Mouse (Mus musculus) regulatory T cell (primary cell): Measurements from ENCODE around the gene Nfyc.

Experiments used
- in situ Hi-C: fragments of 300-600 bp; cut with MboI, MseI; formaldehyde crosslinking; loops from one replicate; pipeline ENCODE4 v1.15.1; 2025; ENCODE audit warnings: high pct_unique_total_duplicates

The Nfyc gene

DNA sequence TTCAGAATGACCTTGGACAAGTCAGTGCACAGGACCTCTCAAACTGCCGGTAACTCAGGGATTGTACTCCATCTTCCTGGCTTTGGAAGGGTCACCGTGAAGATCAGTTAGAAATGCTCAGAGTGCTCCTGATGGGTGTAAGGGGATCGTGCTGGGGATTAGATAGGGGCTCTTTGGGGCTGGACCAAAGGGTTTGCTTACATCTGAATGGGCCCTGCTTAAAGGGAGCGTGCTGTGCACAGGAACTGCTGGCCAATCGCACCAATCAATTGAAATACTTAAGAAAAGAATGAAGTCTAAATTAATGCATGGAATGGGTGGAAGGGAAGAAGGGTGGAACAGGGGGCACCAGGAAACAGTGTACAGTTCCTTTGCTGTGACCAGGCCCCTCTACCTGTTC lies 75.6 kb downstream of the Nfyc start:
- in situ Hi-C loops: no loop called here

GRCm38 (mm10) chr4:120755299-120755698 lies 76.1 kb downstream of the Nfyc start:
- in situ Hi-C loops: no loop called here

DNA sequence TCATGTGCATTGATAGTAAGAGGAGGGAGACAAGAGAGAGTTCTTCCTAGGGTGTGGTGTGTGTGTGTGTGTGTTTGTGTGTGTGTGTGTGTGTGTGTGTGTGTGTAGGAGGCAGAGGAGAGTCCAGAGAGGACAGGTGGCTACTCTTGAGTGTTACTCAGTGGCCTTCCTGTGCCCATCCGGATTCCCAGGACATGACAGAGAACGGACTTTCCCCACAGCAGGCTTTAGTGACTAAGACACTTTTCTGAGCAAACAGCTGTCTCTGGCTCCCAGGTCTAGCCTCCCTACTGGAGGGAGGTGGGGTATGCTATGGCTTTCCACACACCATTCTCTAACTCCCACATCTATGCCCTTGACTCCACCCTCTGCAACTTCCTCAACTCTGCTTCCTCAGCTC lies 81.8 kb downstream of the Nfyc start:
- in situ Hi-C loops: loop anchor here (10.0 kb wide), 1 partner anchor 1925 kb away; no protein-coding TSS in a partner anchor

DNA sequence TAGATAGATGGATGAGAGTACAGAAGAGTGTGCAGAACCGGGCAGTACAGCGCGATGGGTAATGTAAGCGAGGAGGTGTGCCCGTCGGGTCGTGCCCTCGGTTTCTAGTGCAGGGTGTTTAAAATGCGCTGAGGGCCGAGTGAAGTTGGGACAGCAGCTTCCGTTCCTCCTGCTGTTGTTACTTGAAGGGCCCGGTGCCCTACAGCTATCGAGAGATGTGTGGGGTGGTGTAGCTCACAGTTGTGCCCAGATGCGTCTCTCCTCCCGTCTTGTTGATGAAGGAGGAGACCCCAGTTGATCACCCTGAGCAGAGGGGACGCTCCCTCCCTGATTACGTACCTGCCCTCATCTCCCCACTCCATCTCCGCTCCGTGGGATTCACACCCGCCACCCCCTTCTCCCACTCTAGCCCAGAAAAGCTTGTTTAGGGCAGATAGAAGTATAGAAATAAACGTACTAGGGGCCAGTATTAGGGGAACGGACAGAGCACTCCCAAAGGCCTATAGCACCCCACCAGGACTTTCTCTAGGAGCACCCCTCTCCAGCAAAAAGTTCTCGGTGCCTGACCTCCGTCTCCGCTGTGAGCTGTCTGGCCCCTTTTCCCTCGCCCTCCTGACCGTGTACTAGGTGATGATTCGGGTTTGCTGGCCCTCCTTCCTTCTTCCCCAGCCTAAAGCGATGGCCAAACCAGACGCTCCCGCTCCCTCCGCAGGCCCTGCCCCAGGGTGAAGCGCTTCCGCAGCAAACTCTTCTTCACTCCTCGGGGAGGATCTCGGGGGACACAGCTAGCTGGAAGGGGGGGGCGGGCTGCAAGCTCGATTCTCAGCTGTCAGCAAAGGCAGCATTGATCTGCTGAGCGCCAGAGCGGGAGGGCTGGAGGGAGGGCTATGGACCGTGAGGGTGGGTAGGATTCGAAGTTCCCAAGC lies 83.2 kb downstream of the Nfyc start, which contains the start of gene Kcnq4:
TSS of gene Kcnq4 (minus strand) at position 672 of the 926 bp plus-strand sequence.
- in situ Hi-C loops: loop anchor here (10.0 kb wide), 1 partner anchor 1927 kb away; no protein-coding TSS in a partner anchor

DNA sequence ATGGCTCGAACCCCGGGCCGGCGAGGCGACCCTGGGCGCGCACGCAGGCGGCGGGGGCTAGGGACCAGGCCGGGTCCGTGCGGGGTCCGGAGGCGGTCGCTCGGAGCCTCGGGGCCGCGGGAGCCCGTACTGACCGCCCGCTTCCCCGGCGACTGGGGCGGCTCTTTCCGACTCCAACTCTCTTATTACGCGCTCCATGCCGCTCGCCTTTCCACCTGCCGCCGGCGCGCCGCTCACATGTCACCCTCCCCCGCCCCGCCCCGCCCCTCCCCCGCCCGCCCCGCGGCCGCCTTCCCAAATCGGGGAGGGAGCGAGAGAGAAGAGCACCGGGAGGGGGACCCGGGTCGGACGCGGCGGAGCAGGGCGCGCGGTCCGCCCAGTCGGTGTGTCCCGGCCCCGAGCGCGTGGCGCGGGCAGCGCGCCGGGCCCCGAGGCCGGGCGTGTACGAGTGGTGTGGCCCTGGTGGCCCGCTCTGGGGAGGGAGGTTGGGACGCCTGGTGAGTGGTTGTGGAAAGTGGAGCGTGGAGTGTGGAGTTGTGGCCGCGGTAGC lies 84.1 kb downstream of the Nfyc start:
- in situ Hi-C loops: loop anchor here (10.0 kb wide), 1 partner anchor 1927 kb away; no protein-coding TSS in a partner anchor

GRCm38 (mm10) chr4:120746552-120747150 lies 84.7 kb downstream of the Nfyc start:
- in situ Hi-C loops: loop anchor here (10.0 kb wide), 1 partner anchor 1928 kb away; no protein-coding TSS in a partner anchor

GRCm38 (mm10) chr4:120745731-120746551 lies 85.4 kb downstream of the Nfyc start:
- in situ Hi-C loops: loop anchor here (10.0 kb wide), 1 partner anchor 1929 kb away; no protein-coding TSS in a partner anchor

GRCm38 (mm10) chr4:120743636-120744035 lies 87.7 kb downstream of the Nfyc start:
- in situ Hi-C loops: loop anchor here (10.0 kb wide), 1 partner anchor 1931 kb away; no protein-coding TSS in a partner anchor

DNA sequence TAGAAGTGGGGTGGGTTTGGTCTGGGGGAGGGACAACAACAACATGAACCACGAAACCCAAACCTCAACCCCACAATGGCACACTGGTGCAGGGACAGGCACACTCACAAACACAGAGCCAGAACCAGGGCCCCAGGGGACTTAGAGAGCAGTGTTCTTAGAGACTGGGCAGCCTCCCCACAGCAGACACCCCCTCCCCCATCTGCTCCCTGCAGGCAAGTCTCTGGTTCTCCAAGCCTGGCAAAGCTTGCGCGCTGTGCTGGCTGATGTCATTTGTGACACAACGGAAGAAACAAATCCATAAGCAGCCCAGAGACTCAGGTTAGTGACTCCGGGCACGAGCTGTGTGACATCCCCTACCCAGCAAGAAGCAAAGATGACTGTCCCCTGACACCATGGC lies 90.1 kb downstream of the Nfyc start:
- in situ Hi-C loops: loop anchor here (10.0 kb wide), 1 partner anchor 1933 kb away; no protein-coding TSS in a partner anchor

DNA sequence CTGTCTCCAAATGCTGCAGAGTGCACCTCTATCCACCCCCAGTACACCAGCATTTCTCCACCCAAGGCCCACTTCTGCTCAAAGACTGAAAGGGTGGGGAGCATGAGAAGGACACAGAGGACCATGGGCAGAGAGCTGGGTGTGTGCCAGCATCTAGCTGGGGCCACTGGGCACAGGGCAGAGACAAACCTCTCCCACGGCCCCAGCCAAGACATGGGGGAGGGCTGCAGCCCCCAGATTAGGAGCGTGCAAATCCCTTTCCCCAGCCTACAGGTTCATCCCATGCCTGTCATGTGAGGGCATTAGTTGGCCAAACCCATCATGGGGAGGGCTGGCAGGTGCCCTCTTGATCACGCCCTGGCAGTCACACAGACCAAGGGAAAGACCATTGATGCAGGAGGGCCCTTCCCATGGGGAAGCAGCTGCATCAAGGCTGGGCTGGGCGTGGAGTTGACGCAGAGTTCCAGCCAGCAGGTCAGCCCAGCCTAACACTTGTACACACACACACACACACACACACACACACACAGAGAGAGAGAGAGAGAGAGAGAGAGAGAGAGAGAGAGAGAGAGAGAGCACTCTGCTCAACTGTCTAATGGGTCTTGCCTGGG lies 97.3 kb downstream of the Nfyc start:
- in situ Hi-C loops: no loop called here

GRCm38 (mm10) chr4:120732737-120733136 lies 98.6 kb downstream of the Nfyc start:
- in situ Hi-C loops: no loop called here

DNA sequence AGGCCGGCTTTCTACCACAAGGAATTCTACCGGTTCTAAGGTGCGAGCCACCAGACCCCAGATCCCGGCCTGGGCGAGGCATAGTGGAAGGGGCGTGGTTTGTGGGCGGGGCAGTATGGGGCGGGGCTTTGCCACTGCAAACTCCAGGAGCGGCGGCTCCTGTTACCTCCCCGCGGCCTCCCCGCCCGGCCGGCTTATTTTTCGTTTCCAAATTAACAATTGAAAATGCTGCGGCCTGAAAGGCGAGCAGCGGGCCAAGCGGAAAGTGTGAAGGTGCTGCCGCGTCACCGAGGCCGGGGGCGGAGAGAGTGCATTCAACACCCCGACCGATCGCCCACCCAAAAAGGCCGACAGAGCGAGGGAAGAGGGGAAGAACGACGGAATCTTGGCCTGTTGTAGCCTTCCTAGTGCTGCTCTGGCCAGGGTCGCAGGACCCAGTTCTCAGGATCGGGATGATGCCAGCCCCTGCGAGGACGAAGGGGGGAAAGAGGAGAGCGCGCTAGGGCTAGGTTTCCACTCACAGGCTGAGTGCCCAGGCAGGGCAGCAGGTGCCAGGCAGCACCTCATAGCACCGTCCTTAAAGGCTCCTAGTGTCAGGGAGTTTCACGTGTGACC lies 100.2 kb downstream of the Nfyc start:
- in situ Hi-C loops: no loop called here

DNA sequence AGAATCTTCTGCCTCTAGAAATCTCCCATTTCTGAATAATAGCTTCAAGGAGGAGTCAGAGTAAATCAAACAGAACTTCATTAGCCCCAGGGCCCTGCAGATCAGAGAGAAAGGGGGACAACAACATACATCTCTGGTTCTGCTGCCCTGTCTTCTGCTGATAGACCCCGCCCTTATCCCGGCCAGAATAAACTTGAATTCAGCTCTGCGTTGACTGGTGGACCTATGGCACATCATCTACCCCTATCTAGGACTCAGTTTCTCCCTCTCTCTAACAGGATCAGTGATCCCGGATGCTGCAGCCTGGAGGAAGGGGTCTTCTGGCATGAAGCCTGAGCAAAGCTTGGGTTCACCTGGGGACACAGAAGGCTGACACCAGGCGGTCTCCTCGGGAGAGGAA lies 100.8 kb downstream of the Nfyc start:
- in situ Hi-C loops: no loop called here

DNA sequence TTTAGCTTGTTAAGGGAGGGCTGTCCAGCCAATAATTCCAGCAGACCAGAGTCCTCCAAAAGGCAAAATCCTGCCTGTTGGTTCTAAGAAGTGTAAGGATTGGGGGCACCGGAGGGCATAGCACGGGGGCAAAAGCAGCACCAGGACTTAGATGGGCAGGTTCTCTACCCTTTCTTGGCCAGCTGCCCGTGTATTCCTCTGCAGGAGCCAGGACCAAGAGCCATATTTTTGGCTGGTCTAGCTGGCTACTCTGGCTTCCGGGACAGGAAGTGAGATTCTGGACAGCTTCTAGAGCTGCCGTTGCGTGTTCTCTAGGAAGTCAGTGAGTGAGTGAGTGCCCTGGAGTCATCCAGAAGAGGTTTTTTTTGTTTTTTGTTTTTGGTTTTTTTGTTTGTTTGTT lies 101.2 kb downstream of the Nfyc start:
- in situ Hi-C loops: no loop called here

- in situ Hi-C loops: no loop called here
Measured at GRCm38 (mm10) chr4:120729441-120729840, 101.9 kb downstream of the Nfyc start.

- in situ Hi-C loops: no loop called here
Measured at GRCm38 (mm10) chr4:120727842-120728241, 103.5 kb downstream of the Nfyc start.

DNA sequence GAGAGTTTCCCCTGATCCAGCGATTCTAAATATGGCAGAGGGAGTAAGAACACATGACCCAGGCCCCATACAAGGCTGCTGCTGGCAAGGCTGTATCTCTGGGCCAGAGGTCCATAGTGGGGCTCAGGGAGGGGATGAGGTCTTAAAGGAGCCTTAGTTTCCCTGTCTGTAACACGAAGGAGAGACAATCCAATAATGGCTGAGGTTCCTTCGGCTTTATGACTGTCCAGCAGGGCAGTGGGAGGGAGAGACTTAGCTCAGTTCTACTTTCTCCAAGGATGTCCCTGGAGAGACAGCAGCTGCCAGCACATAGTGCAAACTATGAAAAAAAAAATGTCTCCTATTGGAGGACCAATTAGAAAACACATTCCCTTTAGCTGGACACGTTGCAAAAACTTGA lies 105.2 kb downstream of the Nfyc start:
- in situ Hi-C loops: no loop called here

GRCm38 (mm10) chr4:120725516-120726090 lies 105.8 kb downstream of the Nfyc start:
- in situ Hi-C loops: no loop called here

DNA sequence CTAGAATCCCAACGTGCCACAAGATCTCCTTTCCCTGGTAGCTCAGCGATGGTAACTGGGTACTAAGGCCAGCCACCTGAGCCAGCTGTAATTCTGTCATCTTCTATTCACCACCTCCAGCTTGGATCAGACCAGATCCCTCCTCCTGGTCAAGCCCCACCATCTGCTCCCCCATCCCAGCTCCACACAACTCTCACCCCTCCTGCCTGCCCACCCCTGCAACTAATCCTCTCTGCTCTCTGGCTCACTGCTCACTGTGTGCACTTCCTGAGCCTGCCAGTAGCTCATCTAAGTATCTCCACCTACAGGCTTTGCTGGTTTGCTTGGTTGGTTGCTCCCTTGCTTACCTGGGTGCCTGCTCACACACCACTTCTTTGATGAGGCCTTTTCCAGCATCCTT lies 109.8 kb downstream of the Nfyc start:
- in situ Hi-C loops: no loop called here

DNA sequence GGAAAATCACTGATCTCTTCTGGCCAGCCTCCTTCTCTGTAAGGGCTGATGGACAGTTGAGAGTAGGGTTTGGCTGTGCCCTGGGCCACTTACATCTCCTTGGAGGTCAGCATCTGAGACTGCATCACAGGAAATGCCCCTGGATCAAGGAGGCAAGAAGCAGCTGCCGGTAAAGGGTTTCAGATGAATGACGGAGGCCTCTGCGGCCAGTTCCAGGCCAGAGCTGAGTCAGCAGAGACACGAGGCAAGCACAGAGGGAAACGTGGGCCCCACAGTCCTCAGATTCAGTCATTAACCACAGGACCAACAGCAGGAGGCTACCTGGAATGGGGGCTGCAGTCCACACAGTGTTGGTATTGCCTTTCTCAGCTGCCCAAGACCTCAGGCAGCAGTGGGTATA lies 112.2 kb downstream of the Nfyc start:
- in situ Hi-C loops: no loop called here
